Mouse (Mus musculus) layer of hippocampus, adult 11-12 months (tissue): ENCODE measurements around the gene Apaf1.
A peak's percentile ranks its signal among the peaks of the same experiment; 100 is the strongest.

Source experiments
- DNase-seq: peaks from one replicate; pipeline ENCODE4 v3.0.0; 2022; ENCODE audit warnings: low spot score

Apaf1 gene

GRCm38 (mm10) chr10:91081959-91082507, 537 bp downstream of the Apaf1 start:
- no peak for DNase-seq

GRCm38 (mm10) chr10:91080540-91080939, 2.0 kb downstream of the Apaf1 start:
- DNase-seq = no peak

- no peak for DNase-seq
These were observed 5.9 kb downstream of the Apaf1 start for GRCm38 (mm10) chr10:91076667-91077066.

GRCm38 (mm10) chr10:91073345-91073744, 9.2 kb downstream of the Apaf1 start:
- DNase-seq = no peak

- no peak for DNase-seq
These were observed 10.8 kb downstream of the Apaf1 start for GRCm38 (mm10) chr10:91071768-91072167.

- no peak for DNase-seq
These were observed 20.2 kb downstream of the Apaf1 start for GRCm38 (mm10) chr10:91062355-91062754.

GRCm38 (mm10) chr10:91060742-91061141, 21.8 kb downstream of the Apaf1 start:
- DNase-seq = no peak

GRCm38 (mm10) chr10:91052734-91053133, 29.8 kb downstream of the Apaf1 start:
- DNase-seq = no peak

- no peak for DNase-seq
These were observed 31.4 kb downstream of the Apaf1 start for GRCm38 (mm10) chr10:91051156-91051555.

GRCm38 (mm10) chr10:91049696-91050095, 32.9 kb downstream of the Apaf1 start:
- no peak for DNase-seq

- DNase-seq = peak; percentile 74
These were observed 48.6 kb downstream of the Apaf1 start for GRCm38 (mm10) chr10:91033942-91034341.

- peak; percentile 88 for DNase-seq
These were observed 50.2 kb downstream of the Apaf1 start for GRCm38 (mm10) chr10:91032399-91032798.

- no peak for DNase-seq
These were observed 51.4 kb downstream of the Apaf1 start for GRCm38 (mm10) chr10:91031176-91031575.

GRCm38 (mm10) chr10:91029002-91029539, 53.5 kb downstream of the Apaf1 start:
- DNase-seq = no peak

- no peak for DNase-seq
These were observed 54.6 kb downstream of the Apaf1 start for GRCm38 (mm10) chr10:91027964-91028363.

- no peak for DNase-seq
These were observed 55.1 kb downstream of the Apaf1 start for GRCm38 (mm10) chr10:91027468-91027867.

- no peak for DNase-seq
These were observed 76.6 kb downstream of the Apaf1 start for GRCm38 (mm10) chr10:91005858-91006538.

- peak; percentile 49 for DNase-seq
These were observed 81.1 kb downstream of the Apaf1 start for GRCm38 (mm10) chr10:91001421-91001820.

GRCm38 (mm10) chr10:90999899-91000298, 82.7 kb downstream of the Apaf1 start:
- DNase-seq = peak; percentile 49

- no peak for DNase-seq
These were observed 88.7 kb downstream of the Apaf1 start for GRCm38 (mm10) chr10:90993869-90994268.

- no peak for DNase-seq
These were observed 90.3 kb downstream of the Apaf1 start for GRCm38 (mm10) chr10:90992237-90992636.

GRCm38 (mm10) chr10:90990340-90990739, 92.2 kb downstream of the Apaf1 start:
- DNase-seq = no peak

GRCm38 (mm10) chr10:90983046-90983445, 99.5 kb downstream of the Apaf1 start:
- DNase-seq = no peak

GRCm38 (mm10) chr10:90981811-90982210, 100.8 kb downstream of the Apaf1 start:
- DNase-seq = no peak
